Mouse (Mus musculus) kidney, embryonic 15.5 days (tissue): ENCODE results near the gene Ttbk1. TPM values are rescaled to one million over a fixed set of nuclear protein-coding genes. Genes with fewer than 3 reads are reported as not detected.
A peak's percentile ranks its signal among the peaks of the same experiment; 100 is the strongest.

Experiments
- ATAC-seq: fragments of 200-750 bp; cut with Nextera tagmentation; replicated peaks from 2 replicates; pipeline ENCODE4 v1.8.0; 2017; ENCODE audit warnings: moderate TSS enrichment; ENCODE audit not compliant: low FRiP score
- H3K27ac ChIP-seq: fragments of 300-500 bp; sonication (generic); 2 replicates; pipeline ENCODE4 v1.5.1; 2015; ENCODE audit warnings: mild to moderate bottlenecking, inconsistent platforms
- H3K27me3 ChIP-seq: fragments of 300-500 bp; sonication (generic); 2 replicates; pipeline ENCODE4 v1.6.1; 2015; ENCODE audit warnings: inconsistent platforms
- H3K36me3 ChIP-seq: fragments of 300-500 bp; sonication (generic); 2 replicates; pipeline ENCODE4 v1.6.1; 2015; ENCODE audit warnings: inconsistent platforms
- H3K4me1 ChIP-seq: fragments of 300-500 bp; sonication (generic); 2 replicates; pipeline ENCODE4 v1.6.1; 2015; ENCODE audit warnings: inconsistent platforms
- H3K4me2 ChIP-seq: fragments of 300-500 bp; sonication (generic); 2 replicates; pipeline ENCODE4 v1.6.1; 2015; ENCODE audit warnings: moderate library complexity, mild to moderate bottlenecking, inconsistent platforms
- H3K4me3 ChIP-seq: fragments of 300-500 bp; sonication (generic); replicated peaks from 2 replicates; pipeline ENCODE4 v1.5.1; 2015; ENCODE audit warnings: mild to moderate bottlenecking, inconsistent platforms
- H3K9ac ChIP-seq: fragments of 300-500 bp; sonication (generic); 2 replicates; pipeline ENCODE4 v1.6.1; 2015; ENCODE audit warnings: mild to moderate bottlenecking, inconsistent platforms
- H3K9me3 ChIP-seq: fragments of 300-500 bp; sonication (generic); replicated peaks from 2 replicates; pipeline ENCODE4 v1.6.1; 2016; ENCODE audit warnings: inconsistent platforms
- WGBS: fragments of 180-500 bp; shearing (Covaris S2); methylation state at CpG from one replicate; pipeline ENCODE4 v1.1.7; 2015; ENCODE audit warnings: mixed read lengths; 5-methylcytosine and 5-hydroxymethylcytosine counted together
- polyA plus RNA-seq: library from polyadenylated mRNA; unstranded; fragments of >200 nt; fragmentation: Nextera tagmentation; extraction: Ambion mirVana; gene quantifications from 2 replicates; pipeline ENCODE4 v1.2.1, GENCODE M21; 2015

Ttbk1 gene
- polyA plus RNA-seq, 1 experiment from 2014 or later = 0.26 TPM

- Histone ChIP-seq H3K36me3 (no peaks in the 10 kb centered on the region), H3K27me3 (peaks cover 56% of the 10 kb centered on the region), H3K9me3 (no peaks in the 10 kb centered on the region), H3K4me3 (no peak overlapping the region), H3K9ac (no peak overlapping the region), H3K27ac (no peak overlapping the region), H3K4me2 (no peak overlapping the region), H3K4me1 (peaks cover 17% of the 10 kb centered on the region)
- no peak for ATAC-seq
- WGBS = 83% methylated on average over 5 of the region's 5 CpGs
Observed at GRCm38 (mm10) chr17:46462226-46462625, 25.2 kb downstream of the Ttbk1 start.

- Histone ChIP-seq H3K27ac (no peak overlapping the region), H3K4me2 (peak overlapping the region; percentile 76), H3K9me3 (no peaks in the 10 kb centered on the region), H3K36me3 (no peaks in the 10 kb centered on the region), H3K4me1 (peaks cover 17% of the 10 kb centered on the region), H3K9ac (peak overlapping the region; percentile 35; the same call in 1 of the 2 replicates), H3K4me3 (peak overlapping the region; percentile 43), H3K27me3 (peaks cover 65% of the 10 kb centered on the region)
- ATAC-seq = no peak
- WGBS = 8% methylated on average over 8 of the region's 8 CpGs
Observed at GRCm38 (mm10) chr17:46461347-46461746, 26.1 kb downstream of the Ttbk1 start.

- peaks cover 71% of the 10 kb centered on the region for H3K27me3 ChIP-seq
- ATAC-seq = no peak
- H3K9me3 ChIP-seq = no peaks in the 10 kb centered on the region
- WGBS = 1% methylated on average over 32 of the region's 32 CpGs
- no peak overlapping the region for H3K27ac ChIP-seq
- H3K9ac ChIP-seq = peak overlapping the region; percentile 35
- H3K4me3 ChIP-seq = peak overlapping the region; percentile 43
- H3K4me2 ChIP-seq = peak overlapping the region; percentile 76
- no peaks in the 10 kb centered on the region for H3K36me3 ChIP-seq
- peaks cover 21% of the 10 kb centered on the region for H3K4me1 ChIP-seq
Observed at GRCm38 (mm10) chr17:46460673-46461072, 26.8 kb downstream of the Ttbk1 start.

GRCm38 (mm10) chr17:46458439-46458838 is 29.0 kb downstream of the Ttbk1 start:
- WGBS = 45% methylated on average over 3 of the region's 3 CpGs
- Histone ChIP-seq H3K27ac (no peak overlapping the region), H3K4me1 (peaks cover 43% of the 10 kb centered on the region), H3K9me3 (no peaks in the 10 kb centered on the region), H3K36me3 (no peaks in the 10 kb centered on the region), H3K4me3 (no peak overlapping the region), H3K27me3 (peaks cover 88% of the 10 kb centered on the region), H3K4me2 (no peak overlapping the region), H3K9ac (no peak overlapping the region)
- no peak for ATAC-seq

GRCm38 (mm10) chr17:46457791-46458190 is 29.7 kb downstream of the Ttbk1 start:
- Histone ChIP-seq H3K36me3 (no peaks in the 10 kb centered on the region), H3K4me2 (no peak overlapping the region), H3K27ac (no peak overlapping the region), H3K9ac (no peak overlapping the region), H3K9me3 (no peaks in the 10 kb centered on the region), H3K4me1 (peaks cover 50% of the 10 kb centered on the region), H3K27me3 (peaks cover 95% of the 10 kb centered on the region), H3K4me3 (no peak overlapping the region)
- no peak for ATAC-seq
- WGBS = 10% methylated on average over 10 of the region's 10 CpGs

- Histone ChIP-seq H3K4me2 (peak overlapping the region; percentile 84), H3K9ac (peak overlapping the region; percentile 29; the same call in 1 of the 2 replicates), H3K27me3 (peaks cover 91% of the 10 kb centered on the region), H3K27ac (no peak overlapping the region), H3K4me1 (peaks cover 42% of the 10 kb centered on the region), H3K4me3 (peak overlapping the region; percentile 44), H3K36me3 (no peaks in the 10 kb centered on the region), H3K9me3 (no peaks in the 10 kb centered on the region)
- ATAC-seq = 0 out of 2 replicates have a peak, but pooled peaks have one; percentile 33
- under 1% methylated on average over 33 of the region's 33 CpGs for WGBS
Observed at GRCm38 (mm10) chr17:46455110-46455691, 32.3 kb downstream of the Ttbk1 start.

GRCm38 (mm10) chr17:46454539-46454938 is 32.9 kb downstream of the Ttbk1 start:
- Histone ChIP-seq H3K4me2 (peak overlapping the region; percentile 84), H3K4me3 (peak overlapping the region; percentile 44), H3K36me3 (no peaks in the 10 kb centered on the region), H3K9ac (no peak overlapping the region), H3K27me3 (peaks cover 85% of the 10 kb centered on the region), H3K9me3 (no peaks in the 10 kb centered on the region), H3K4me1 (peaks cover 41% of the 10 kb centered on the region), H3K27ac (no peak overlapping the region)
- ATAC-seq = no peak
- 4% methylated on average over 9 of the region's 9 CpGs for WGBS

GRCm38 (mm10) chr17:46453970-46454411 is 33.5 kb downstream of the Ttbk1 start:
- Histone ChIP-seq H3K27ac (no peak overlapping the region), H3K4me1 (peaks cover 41% of the 10 kb centered on the region), H3K4me2 (peak overlapping the region; percentile 84), H3K27me3 (peaks cover 79% of the 10 kb centered on the region), H3K36me3 (no peaks in the 10 kb centered on the region), H3K4me3 (peak overlapping the region; percentile 44), H3K9me3 (no peaks in the 10 kb centered on the region), H3K9ac (no peak overlapping the region)
- ATAC-seq = no peak
- under 1% methylated on average over 26 of the region's 26 CpGs for WGBS

- H3K9ac ChIP-seq = no peak overlapping the region
- no peak overlapping the region for H3K27ac ChIP-seq
- ATAC-seq = no peak
- H3K9me3 ChIP-seq = no peaks in the 10 kb centered on the region
- peaks cover 73% of the 10 kb centered on the region for H3K27me3 ChIP-seq
- no peaks in the 10 kb centered on the region for H3K36me3 ChIP-seq
- peak overlapping the region; percentile 84; the same call in 1 of the 2 replicates for H3K4me2 ChIP-seq
- H3K4me3 ChIP-seq = peak overlapping the region; percentile 44; the same call in 1 of the 2 replicates
- WGBS = 5% methylated on average over 13 of the region's 13 CpGs
- H3K4me1 ChIP-seq = peaks cover 38% of the 10 kb centered on the region
Observed at GRCm38 (mm10) chr17:46453302-46453948, 34.0 kb downstream of the Ttbk1 start.

GRCm38 (mm10) chr17:46452683-46453082 is 34.8 kb downstream of the Ttbk1 start:
- no peaks in the 10 kb centered on the region for H3K36me3 ChIP-seq
- H3K4me2 ChIP-seq = no peak overlapping the region
- H3K4me3 ChIP-seq = no peak overlapping the region
- ATAC-seq = no peak
- H3K4me1 ChIP-seq = peaks cover 37% of the 10 kb centered on the region
- H3K9me3 ChIP-seq = no peaks in the 10 kb centered on the region
- no peak overlapping the region for H3K9ac ChIP-seq
- 32% methylated on average over 5 of the region's 5 CpGs for WGBS
- no peak overlapping the region for H3K27ac ChIP-seq
- H3K27me3 ChIP-seq = peaks cover 66% of the 10 kb centered on the region

- Histone ChIP-seq H3K4me3 (no peak overlapping the region), H3K9ac (no peak overlapping the region), H3K9me3 (no peaks in the 10 kb centered on the region), H3K27ac (no peak overlapping the region), H3K4me2 (no peak overlapping the region), H3K27me3 (peaks cover 64% of the 10 kb centered on the region), H3K36me3 (no peaks in the 10 kb centered on the region), H3K4me1 (peaks cover 28% of the 10 kb centered on the region)
- ATAC-seq = no peak
- WGBS = 94% methylated on average over 16 of the region's 16 CpGs
Observed at GRCm38 (mm10) chr17:46446264-46446663, 41.2 kb downstream of the Ttbk1 start.

GRCm38 (mm10) chr17:46444839-46445579 is 42.5 kb downstream of the Ttbk1 start:
- H3K36me3 ChIP-seq = no peaks in the 10 kb centered on the region
- peak overlapping the region; percentile 33; the same call in 1 of the 2 replicates for H3K9ac ChIP-seq
- H3K4me3 ChIP-seq = peak overlapping the region; percentile 45
- peaks cover 28% of the 10 kb centered on the region for H3K4me1 ChIP-seq
- 3% methylated on average over 50 of the region's 50 CpGs for WGBS
- H3K4me2 ChIP-seq = peak overlapping the region; percentile 83
- H3K27ac ChIP-seq = no peak overlapping the region
- peaks cover 62% of the 10 kb centered on the region for H3K27me3 ChIP-seq
- peak; percentile 52 for ATAC-seq
- H3K9me3 ChIP-seq = no peaks in the 10 kb centered on the region
